Mouse (Mus musculus): ENCODE measurements around the gene Rtp1. TPM values are rescaled to one million over a fixed set of nuclear protein-coding genes. Genes with fewer than 3 reads are reported as not detected.

Gene Rtp1
- polyA plus RNA-seq, 1 experiment from 2014 or later = 0.42 TPM

DNA sequence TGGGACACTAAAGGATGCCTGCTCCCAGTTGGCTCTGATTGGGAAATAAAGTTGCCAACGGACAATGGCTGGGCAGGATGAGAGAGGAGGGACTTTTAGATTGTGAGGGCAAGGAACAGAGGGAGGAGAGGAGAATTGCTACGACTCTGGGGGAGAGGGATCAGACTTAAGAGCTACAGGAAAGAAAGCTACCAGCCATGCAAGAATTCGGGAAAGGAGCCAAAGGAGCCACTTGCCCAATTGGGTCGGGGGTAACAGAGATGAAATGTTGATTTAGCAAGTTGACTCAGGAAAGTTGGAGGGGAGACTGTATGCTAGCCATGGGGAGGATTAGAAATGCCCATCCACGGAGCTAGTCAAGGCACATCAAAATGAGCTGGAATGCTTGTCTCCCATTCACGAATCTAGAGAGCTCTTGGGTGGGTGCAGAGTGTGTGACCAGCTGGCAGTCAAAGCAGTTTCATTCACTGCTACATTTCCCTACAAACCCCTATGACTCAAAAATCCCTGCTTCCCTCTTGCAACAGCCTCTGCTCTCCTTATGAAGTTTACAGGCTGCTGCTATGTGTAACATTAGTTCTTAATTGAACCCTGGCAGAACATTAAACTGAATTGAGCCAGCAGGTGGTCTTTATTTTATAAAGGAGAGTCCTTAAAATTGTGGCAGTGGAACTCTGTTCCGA lies 30.1 kb downstream of the Rtp1 start:
- H3K9me3 ChIP-seq = no peaks in the 10 kb centered on the region
- no peak for ATAC-seq (ENCODE audit: low FRiP score)
- H3K4me3 ChIP-seq (replicated peaks) = no peak overlapping the region
- no peak overlapping the region for H3K9ac ChIP-seq
- H3K4me1 ChIP-seq = no peaks in the 10 kb centered on the region
- H3K36me3 ChIP-seq (replicated peaks) = no peaks in the 10 kb centered on the region
- 57% methylated on average over 7 of the region's 7 CpGs for WGBS
- no peak overlapping the region for H3K4me2 ChIP-seq
- no peak overlapping the region for H3K27ac ChIP-seq
- 0 out of 2 replicates have a peak, but pooled peaks cover 3% of the 10 kb centered on the region for H3K27me3 ChIP-seq

- Histone ChIP-seq H3K4me1 (no peaks in the 10 kb centered on the region), H3K27ac (no peak overlapping the region), H3K4me2 (no peak overlapping the region), H3K9ac (no peak overlapping the region), H3K36me3 (replicated peaks) (peaks cover 4% of the 10 kb centered on the region; the same call in 1 of the 2 replicates), H3K4me3 (replicated peaks) (no peak overlapping the region), H3K27me3 (no peaks in the 10 kb centered on the region), H3K9me3 (no peaks in the 10 kb centered on the region)
- no peak for ATAC-seq (ENCODE audit: low FRiP score)
- 78% methylated on average over 4 of the region's 4 CpGs for WGBS
These were observed 34.9 kb downstream of the Rtp1 start for GRCm38 (mm10) chr16:23463671-23464347.

DNA sequence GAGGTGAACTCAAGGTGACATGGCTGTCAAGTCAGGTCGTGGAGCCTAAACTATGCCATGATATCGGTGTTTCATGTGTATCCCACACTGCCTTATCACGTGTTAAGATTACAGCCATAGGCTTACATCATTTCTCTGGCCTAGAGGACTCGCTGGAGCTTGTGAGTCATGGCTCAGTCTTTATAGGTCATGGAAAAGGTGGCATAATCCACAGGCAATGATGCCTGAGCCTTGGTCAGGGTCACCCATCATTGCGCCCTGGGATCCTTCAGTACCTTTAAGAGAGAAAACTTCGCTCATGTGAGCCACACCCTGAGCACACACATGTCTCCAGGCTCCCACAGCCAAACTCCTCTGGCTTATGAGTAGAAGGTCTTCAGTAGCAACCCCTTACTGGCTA lies 42.6 kb downstream of the Rtp1 start:
- H3K4me2 ChIP-seq = no peak overlapping the region
- H3K27ac ChIP-seq = no peak overlapping the region
- no peaks in the 10 kb centered on the region for H3K9me3 ChIP-seq
- H3K27me3 ChIP-seq = no peaks in the 10 kb centered on the region
- ATAC-seq (ENCODE audit: low FRiP score) = no peak
- WGBS = 95% methylated on average over 6 of the region's 6 CpGs
- no peak overlapping the region for H3K4me3 ChIP-seq (replicated peaks)
- peaks cover 35% of the 10 kb centered on the region for H3K36me3 ChIP-seq (replicated peaks)
- H3K4me1 ChIP-seq = no peaks in the 10 kb centered on the region
- H3K9ac ChIP-seq = no peak overlapping the region

DNA sequence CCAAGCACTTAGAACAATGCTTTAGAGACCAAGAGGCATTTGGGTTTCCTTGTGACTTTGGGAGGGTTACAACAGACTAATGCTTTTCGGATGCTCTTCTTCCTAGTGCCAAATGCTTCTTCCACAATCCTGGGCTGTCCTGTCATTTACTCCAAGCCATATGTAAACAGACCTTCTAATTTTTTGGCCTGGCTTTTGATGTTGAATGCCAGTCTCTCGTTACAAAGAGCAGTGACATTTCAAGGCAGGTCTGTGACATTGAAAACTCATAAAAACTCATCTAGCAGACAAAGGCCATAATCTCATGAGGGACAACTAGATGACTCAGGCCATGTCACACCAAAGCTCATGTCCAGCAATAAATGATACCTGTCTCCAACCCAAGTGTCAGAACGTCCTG lies 43.1 kb downstream of the Rtp1 start:
- Histone ChIP-seq H3K9ac (no peak overlapping the region), H3K9me3 (no peaks in the 10 kb centered on the region), H3K36me3 (replicated peaks) (peaks cover 35% of the 10 kb centered on the region), H3K4me3 (replicated peaks) (no peak overlapping the region), H3K4me1 (no peaks in the 10 kb centered on the region), H3K4me2 (no peak overlapping the region), H3K27me3 (no peaks in the 10 kb centered on the region), H3K27ac (no peak overlapping the region)
- 65% methylated on average over 3 of the region's 3 CpGs for WGBS
- no peak for ATAC-seq (ENCODE audit: low FRiP score)

DNA sequence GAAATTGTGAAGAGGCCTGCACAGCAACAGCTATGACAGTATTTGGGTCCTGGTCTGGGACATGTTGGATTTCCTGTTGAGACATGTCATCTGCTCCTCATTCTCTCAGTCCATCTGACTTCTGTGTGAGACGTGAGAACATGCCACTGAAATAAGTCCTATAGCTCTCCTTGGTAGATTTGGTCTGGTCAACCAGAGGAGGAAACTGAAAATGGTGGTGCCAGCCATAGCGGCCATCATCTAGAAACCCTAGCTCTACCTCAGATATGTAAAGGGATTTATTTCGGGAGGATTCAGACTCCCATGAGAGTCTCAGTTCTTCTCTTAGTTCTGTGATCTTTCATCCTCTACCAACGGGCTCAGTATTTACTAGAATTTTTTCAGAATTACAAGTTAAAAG lies 46.7 kb downstream of the Rtp1 start:
- Histone ChIP-seq H3K9me3 (no peaks in the 10 kb centered on the region), H3K27ac (no peak overlapping the region), H3K4me3 (replicated peaks) (no peak overlapping the region), H3K4me1 (no peaks in the 10 kb centered on the region), H3K27me3 (no peaks in the 10 kb centered on the region), H3K9ac (no peak overlapping the region), H3K4me2 (no peak overlapping the region), H3K36me3 (replicated peaks) (peaks cover 12% of the 10 kb centered on the region)
- WGBS = 86% methylated on average over 4 of the region's 4 CpGs
- no peak for ATAC-seq (ENCODE audit: low FRiP score)

DNA sequence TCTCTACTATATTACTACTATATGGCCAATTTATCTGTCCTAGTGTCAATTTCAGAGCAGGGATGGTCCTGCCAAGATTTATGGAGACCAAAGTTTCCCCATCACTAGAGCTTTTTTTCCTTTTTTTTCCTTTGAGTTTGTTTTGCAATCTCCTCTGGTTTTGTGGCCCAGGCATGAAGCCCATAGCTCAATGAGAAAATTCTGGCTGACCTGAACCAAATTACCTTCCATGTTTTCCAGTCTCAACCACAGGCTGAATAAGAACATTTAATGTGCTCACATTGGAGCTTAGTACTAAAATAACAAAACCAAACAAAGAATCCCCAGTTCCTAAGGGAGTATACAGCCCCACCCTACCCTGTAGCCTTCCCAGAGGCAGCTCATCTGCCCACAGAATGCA lies 47.7 kb downstream of the Rtp1 start:
- ATAC-seq (ENCODE audit: low FRiP score) = no peak
- H3K9ac ChIP-seq = no peak overlapping the region
- H3K27ac ChIP-seq = no peak overlapping the region
- H3K4me1 ChIP-seq = no peaks in the 10 kb centered on the region
- H3K9me3 ChIP-seq = no peaks in the 10 kb centered on the region
- H3K4me3 ChIP-seq (replicated peaks) = no peak overlapping the region
- no peak overlapping the region for H3K4me2 ChIP-seq
- peaks cover 6% of the 10 kb centered on the region; the same call in 1 of the 2 replicates for H3K36me3 ChIP-seq (replicated peaks)
- no peaks in the 10 kb centered on the region for H3K27me3 ChIP-seq

GRCm38 (mm10) chr16:23479872-23480603 lies 51.1 kb downstream of the Rtp1 start:
- 74% methylated on average over 7 of the region's 7 CpGs for WGBS
- no peak for ATAC-seq (ENCODE audit: low FRiP score)

DNA sequence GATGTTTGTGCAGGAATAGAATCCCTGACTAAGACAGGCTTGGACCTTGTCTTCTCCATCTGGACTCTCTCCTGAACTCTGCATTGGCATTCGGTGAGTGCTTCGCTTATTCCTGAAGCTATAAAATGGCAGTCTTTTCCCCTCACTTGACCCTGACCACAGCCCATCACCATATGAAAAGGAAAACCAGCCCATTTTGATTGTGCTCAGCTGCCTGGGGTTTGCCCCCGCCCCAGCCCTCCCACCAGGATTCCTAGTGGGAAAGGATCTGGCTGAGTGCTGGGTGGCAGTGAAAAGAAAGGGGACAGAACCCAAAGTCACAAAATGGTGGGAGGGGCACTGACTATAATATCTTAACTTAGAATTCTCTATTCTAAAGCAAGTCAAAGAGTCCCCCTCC lies 53.3 kb downstream of the Rtp1 start:
- Histone ChIP-seq H3K4me2 (no peak overlapping the region), H3K4me1 (peaks cover 3% of the 10 kb centered on the region; the same call in 1 of the 2 replicates), H3K27me3 (no peaks in the 10 kb centered on the region), H3K36me3 (replicated peaks) (peaks cover 32% of the 10 kb centered on the region), H3K9me3 (no peaks in the 10 kb centered on the region), H3K4me3 (replicated peaks) (no peak overlapping the region), H3K9ac (no peak overlapping the region), H3K27ac (no peak overlapping the region)
- ATAC-seq (ENCODE audit: low FRiP score) = no peak
- WGBS = 30% methylated on average over 3 of the region's 3 CpGs

More at GRCm38 (mm10) chr16:23479872-23480603, 51.1 kb downstream of the Rtp1 start:
- no peaks in the 10 kb centered on the region for H3K27me3 ChIP-seq
- peaks cover 3% of the 10 kb centered on the region; the same call in 1 of the 2 replicates for H3K4me1 ChIP-seq
- no peak overlapping the region for H3K9ac ChIP-seq
- H3K36me3 ChIP-seq (replicated peaks) = peaks cover 25% of the 10 kb centered on the region
- H3K9me3 ChIP-seq = no peaks in the 10 kb centered on the region
- H3K27ac ChIP-seq = no peak overlapping the region
- H3K4me2 ChIP-seq = no peak overlapping the region
- H3K4me3 ChIP-seq (replicated peaks) = no peak overlapping the region

DNA sequence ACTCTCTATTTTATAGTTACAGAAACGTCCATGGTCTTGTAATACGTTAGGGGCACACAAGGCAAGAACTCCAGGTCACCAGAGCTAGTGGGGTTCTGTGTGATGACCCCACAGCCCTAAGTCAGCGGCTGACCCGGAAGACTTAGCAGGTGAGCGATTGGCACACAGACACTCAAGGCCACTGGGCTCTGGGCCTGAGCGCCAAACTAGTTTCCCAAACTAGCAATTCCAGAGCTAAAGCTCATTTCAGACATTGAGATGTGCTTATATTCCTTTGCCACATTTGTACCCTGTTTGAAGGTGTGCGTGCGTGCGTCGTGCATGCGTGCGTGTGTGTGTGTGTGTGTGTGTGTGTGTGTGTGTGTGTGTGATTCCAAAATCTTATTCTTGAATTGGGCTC lies 53.9 kb downstream of the Rtp1 start:
- H3K9me3 ChIP-seq = no peaks in the 10 kb centered on the region
- peaks cover 38% of the 10 kb centered on the region for H3K36me3 ChIP-seq (replicated peaks)
- H3K4me2 ChIP-seq = no peak overlapping the region
- WGBS = 93% methylated on average over 12 of the region's 12 CpGs
- no peak overlapping the region for H3K27ac ChIP-seq
- no peak overlapping the region for H3K4me3 ChIP-seq (replicated peaks)
- ATAC-seq (ENCODE audit: low FRiP score) = no peak
- 0 out of 2 replicates have a peak, but pooled peaks cover 3% of the 10 kb centered on the region for H3K27me3 ChIP-seq
- H3K9ac ChIP-seq = no peak overlapping the region
- H3K4me1 ChIP-seq = peaks cover 3% of the 10 kb centered on the region; the same call in 1 of the 2 replicates

GRCm38 (mm10) chr16:23483292-23483691 lies 54.4 kb downstream of the Rtp1 start:
- 78% methylated on average over 10 of the region's 10 CpGs for WGBS
- Histone ChIP-seq H3K4me3 (replicated peaks) (no peak overlapping the region), H3K9me3 (no peaks in the 10 kb centered on the region), H3K27ac (no peak overlapping the region), H3K27me3 (0 out of 2 replicates have a peak, but pooled peaks cover 3% of the 10 kb centered on the region), H3K4me1 (peaks cover 3% of the 10 kb centered on the region; the same call in 1 of the 2 replicates), H3K4me2 (no peak overlapping the region), H3K36me3 (replicated peaks) (peaks cover 41% of the 10 kb centered on the region), H3K9ac (no peak overlapping the region)
- ATAC-seq (ENCODE audit: low FRiP score) = no peak
